Mouse (Mus musculus) mature B cell (primary cell): Measurements from ENCODE around the gene Pon1.

Experiments
- in situ Hi-C: fragments of 300-500 bp; cut with MboI; formaldehyde crosslinking; loops from 2 replicates; pipeline ENCODE4 v1.14.3; 2019

Gene Pon1

DNA sequence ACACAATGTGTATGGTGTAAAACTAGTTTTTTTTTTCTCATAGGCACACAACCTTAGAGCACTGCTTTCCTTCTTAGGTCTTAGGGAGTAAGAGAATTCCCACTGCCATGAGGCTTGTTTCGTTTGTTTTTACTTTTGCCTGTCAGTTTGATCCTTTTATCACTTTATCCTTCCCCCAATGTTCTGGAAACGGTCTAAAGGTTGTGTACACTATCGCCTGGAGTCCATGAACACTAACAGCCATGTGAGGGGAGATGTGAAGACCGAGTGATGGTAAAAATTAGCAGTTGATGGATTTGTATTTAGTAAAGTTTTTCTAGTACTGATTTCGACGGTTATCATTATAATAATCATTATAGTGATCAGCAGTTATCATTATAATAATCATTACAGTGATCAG, 58.8 kb downstream of the Pon1 start:
- in situ Hi-C loops: no loop called here

DNA sequence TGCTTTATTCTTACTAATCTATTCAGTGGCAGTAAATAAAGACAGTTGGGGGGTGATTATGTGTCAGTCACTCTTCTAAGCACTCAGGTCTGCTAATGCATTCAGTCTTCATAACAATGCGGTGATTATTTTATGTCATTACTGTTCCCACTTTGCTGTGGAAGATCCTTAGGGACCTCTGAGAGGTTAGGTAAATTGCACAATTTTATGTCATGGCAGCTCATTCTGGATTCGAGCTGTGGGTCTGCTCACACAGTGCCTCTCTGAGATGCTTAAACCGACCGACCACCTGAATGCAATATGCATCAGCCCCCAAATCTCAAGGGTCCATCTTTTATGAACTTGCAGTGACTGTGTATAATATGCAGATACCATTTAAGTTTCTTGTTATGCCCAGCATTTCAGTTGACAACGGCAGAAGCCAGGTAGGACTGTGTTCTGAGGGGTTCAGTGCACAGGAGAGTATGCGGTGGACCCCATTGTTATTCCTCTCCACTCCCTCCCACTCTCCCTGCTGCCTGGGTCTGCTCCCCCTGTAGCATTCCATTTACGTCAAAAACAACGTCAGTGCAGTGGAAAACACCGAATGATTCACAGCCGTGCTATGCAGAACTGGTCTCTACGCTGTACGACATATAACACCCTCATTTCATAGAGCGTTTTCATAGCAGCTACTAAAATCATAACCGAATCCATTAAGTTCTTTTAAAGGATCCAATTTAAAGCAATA, 64.2 kb downstream of the Pon1 start:
- in situ Hi-C loops: no loop called here

DNA sequence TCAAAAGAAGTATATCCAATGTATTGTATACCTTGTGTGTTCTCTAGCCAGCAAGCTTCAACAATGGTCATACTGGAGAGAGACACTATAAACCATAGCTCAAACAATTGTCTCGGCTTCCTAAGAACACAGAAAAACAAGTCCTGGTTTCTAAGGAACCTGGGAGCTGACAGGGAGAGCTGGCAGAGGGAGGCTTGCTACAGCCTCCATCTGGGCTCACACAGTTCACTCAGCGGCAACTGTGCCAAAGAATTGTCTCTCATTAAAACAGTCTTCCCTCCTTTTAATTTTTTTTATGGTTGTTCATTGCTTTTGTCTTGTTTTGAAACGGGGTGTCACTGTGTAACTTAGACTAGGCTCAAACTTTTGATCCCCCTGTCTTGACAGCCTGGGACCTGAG, 73.5 kb downstream of the Pon1 start:
- in situ Hi-C loops: no loop called here

DNA sequence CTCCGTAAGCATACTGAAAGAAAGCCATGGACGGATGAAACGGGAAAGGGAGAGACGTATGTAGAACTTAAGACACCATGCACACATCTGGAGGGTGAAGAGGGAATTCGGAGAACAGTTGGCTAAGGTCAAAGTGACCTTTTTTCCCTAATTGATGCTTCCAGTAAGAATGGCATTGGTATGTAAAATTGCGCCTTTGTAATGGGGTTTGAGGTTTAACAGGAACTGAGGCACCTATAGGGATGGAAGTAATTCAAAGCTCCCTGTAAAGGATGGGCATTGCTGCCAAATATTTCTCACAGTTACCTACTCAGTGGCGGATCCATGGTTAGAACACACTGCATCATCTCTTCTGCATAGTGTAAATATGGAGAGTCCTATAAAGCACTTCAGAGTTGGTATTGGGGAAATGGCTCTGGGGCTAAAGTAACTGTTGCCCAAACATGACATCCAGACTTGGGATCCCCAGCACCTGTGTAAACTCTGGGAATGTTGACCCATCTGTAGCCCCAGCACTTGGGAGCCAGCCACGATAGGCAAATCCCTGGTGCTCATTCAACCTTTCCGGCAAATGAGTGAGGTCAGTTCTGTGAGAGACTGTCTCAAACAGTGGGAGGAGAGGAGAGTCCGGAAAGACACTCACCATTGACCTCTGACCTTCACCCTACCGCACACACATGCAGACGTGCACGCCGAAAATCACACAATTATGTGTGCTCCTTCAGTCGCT, 74.4 kb downstream of the Pon1 start:
- in situ Hi-C loops: no loop called here
